Mouse (Mus musculus) olfactory bulb, adult 2 months (tissue): ENCODE results near the gene Snx11. TPM values are rescaled to one million over a fixed set of nuclear protein-coding genes. Genes with fewer than 3 reads are reported as not detected.

Experiments
- H3K27ac ChIP-seq: fragments of 200-500 bp; 2 replicates; pipeline ENCODE4 v1.5.1; 2012; ENCODE audit warnings: low read depth, low read length; ENCODE audit not compliant: insufficient read depth
- H3K4me1 ChIP-seq: fragments of 200-500 bp; 2 replicates; pipeline ENCODE4 v1.6.1; 2012; ENCODE audit warnings: low read length; ENCODE audit not compliant: control insufficient read depth, insufficient read depth
- H3K4me3 ChIP-seq: fragments of 200-500 bp; 2 replicates; pipeline ENCODE4 v1.5.1; 2012; ENCODE audit warnings: mild to moderate bottlenecking, low read depth, low read length, moderate library complexity; ENCODE audit not compliant: insufficient read depth
- CTCF ChIP-seq: fragments of 200-500 bp; IDR thresholded peaks from 2 replicates; pipeline ENCODE4 v1.5.1; 2012; ENCODE audit warnings: low read depth, mild to moderate bottlenecking, low read length, moderate library complexity; ENCODE audit not compliant: insufficient read depth
- POLR2A ChIP-seq: fragments of 200-500 bp; IDR thresholded peaks from 2 replicates; pipeline ENCODE4 v1.6.1; 2012; ENCODE audit warnings: mild to moderate bottlenecking, low read depth, low read length, moderate library complexity; ENCODE audit not compliant: insufficient read depth
- WGBS: fragments of 180-500 bp; shearing (Covaris S2); methylation state at CpG from one replicate; pipeline ENCODE4 v1.1.7; 2018; 5-methylcytosine and 5-hydroxymethylcytosine counted together
- polyA plus RNA-seq: library from polyadenylated mRNA; stranded (reverse); fragments of >200 nt; gene quantifications from 2 replicates; pipeline ENCODE4 v1.2.4, GENCODE M21; 2012; ENCODE audit warnings: low replicate concordance; ENCODE audit not compliant: missing spikeins, insufficient read depth, insufficient read length

The Snx11 gene
- polyA plus RNA-seq, 1 experiment, result not detected

- TF ChIP-seq POLR2A (no peak), CTCF (no peak)
- H3K4me3 ChIP-seq, result no peak overlapping the region
- 74% methylated on average over 9 of the region's 9 CpGs for WGBS
- H3K4me1 ChIP-seq, result peaks cover 34% of the 10 kb centered on the region
- H3K27ac ChIP-seq, result no peak overlapping the region
These were observed 9.1 kb downstream of the Snx11 start for GRCm38 (mm10) chr11:96768240-96768639.

DNA sequence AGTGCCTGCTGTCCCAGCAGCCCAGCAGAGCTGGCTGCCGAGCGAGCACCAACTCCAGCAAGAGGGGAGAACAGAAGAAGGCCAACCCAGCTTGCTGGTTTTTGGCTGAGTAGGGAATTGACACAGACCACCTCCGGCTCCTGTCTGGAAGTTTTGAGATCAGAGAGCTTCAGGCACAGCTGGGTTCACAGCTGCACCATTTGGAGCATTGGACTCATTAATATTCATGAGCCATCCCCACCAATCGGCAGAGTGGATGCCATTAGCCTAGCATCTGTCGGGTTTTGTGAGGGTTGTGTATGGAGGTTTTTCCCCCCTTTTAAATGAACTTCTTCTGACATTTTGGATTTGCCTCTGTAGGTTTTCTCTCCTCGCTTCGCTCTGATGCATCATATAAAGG is 10.3 kb downstream of the Snx11 start:
- Histone ChIP-seq H3K4me1 (peaks cover 40% of the 10 kb centered on the region), H3K4me3 (no peak overlapping the region), H3K27ac (peak overlapping the region; percentile 35; the same call in 1 of the 2 replicates)
- TF ChIP-seq CTCF (no peak), POLR2A (no peak)
- WGBS, result 38% methylated on average over 7 of the region's 7 CpGs

- Histone ChIP-seq H3K4me3 (no peak overlapping the region), H3K4me1 (peaks cover 40% of the 10 kb centered on the region), H3K27ac (peak overlapping the region; percentile 35)
- TF ChIP-seq POLR2A, result no peak
- TF ChIP-seq CTCF, result no peak
- 48% methylated on average over 12 of the region's 12 CpGs for WGBS
These were observed 10.8 kb downstream of the Snx11 start for GRCm38 (mm10) chr11:96766555-96766954.

DNA sequence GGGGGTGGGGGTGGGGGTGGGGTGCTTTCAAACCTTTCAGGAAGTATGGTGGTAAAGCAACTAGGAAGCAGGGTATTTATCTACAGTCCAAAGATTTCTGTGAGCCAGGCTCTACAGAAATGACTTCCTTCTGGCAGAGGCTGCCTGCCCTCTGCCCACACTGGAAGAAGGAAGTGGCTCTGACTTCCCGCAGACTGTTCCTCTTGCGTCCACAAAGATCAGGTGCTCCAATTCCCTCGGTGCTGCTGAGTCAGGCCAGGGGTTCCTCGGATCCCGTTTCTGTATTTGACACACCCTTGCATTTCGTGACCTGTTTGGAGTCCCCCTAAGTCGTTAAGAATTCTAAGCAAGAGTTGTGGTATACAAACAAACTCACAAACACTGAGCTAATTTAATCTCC is 11.7 kb downstream of the Snx11 start:
- WGBS, result 81% methylated on average over 7 of the region's 7 CpGs
- Histone ChIP-seq H3K27ac (0 out of 2 replicates have a peak overlapping the region, but pooled peaks have one; percentile 35), H3K4me1 (peaks cover 40% of the 10 kb centered on the region), H3K4me3 (no peak overlapping the region)
- TF ChIP-seq POLR2A (no peak), CTCF (no peak)

DNA sequence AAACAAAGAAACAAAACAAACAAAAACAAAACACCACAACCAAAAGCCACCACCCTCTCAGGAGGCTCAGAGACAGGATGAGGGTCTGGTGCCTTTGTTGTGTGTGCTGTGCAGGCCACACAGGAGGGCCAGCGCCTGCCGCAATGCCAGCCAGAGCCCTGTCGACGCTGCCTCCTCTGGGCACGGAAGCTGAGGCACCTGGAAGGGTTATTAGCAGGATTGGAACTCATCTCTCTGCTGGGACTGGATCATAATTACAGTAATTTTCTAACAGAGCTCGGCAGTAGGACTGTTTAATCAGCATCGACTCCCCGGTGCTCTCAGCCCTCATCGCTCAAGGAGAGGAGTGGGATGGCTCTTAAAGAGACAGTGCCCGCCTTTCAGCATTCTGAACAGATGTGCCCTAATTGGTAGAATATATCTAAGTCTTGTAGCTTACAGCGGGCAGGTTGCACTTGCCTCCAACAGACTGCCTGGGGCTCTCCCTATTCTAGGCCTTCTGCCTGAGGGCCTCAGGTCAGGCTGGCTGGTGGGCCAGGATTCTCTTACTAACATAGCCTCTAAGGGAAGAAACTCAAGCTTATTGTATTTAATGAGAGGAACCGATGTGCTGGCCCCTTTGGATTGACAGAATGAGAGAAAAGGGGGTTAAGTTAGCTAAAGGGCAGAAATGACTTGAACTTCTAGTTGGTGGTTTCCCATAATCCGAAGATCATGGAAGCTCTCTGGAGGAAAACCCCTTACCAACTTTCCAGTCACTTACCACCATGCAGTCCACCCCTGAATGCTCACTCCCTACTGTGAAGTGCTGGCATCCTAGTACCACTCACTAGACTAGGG is 12.6 kb downstream of the Snx11 start:
- TF ChIP-seq CTCF (no peak), POLR2A (no peak)
- H3K27ac ChIP-seq, result peak overlapping the region; percentile 25; the same call in 1 of the 2 replicates
- WGBS, result 29% methylated on average over 13 of the region's 13 CpGs
- peaks cover 42% of the 10 kb centered on the region for H3K4me1 ChIP-seq
- H3K4me3 ChIP-seq, result no peak overlapping the region

GRCm38 (mm10) chr11:96762742-96763470 is 14.5 kb downstream of the Snx11 start:
- Histone ChIP-seq H3K27ac (no peak overlapping the region), H3K4me1 (peaks cover 38% of the 10 kb centered on the region), H3K4me3 (no peak overlapping the region)
- WGBS, result 59% methylated on average over 15 of the region's 15 CpGs
- no peak for TF ChIP-seq CTCF
- TF ChIP-seq POLR2A, result no peak

- WGBS, result 53% methylated on average over 7 of the region's 7 CpGs
- H3K27ac ChIP-seq, result no peak overlapping the region
- TF ChIP-seq CTCF (no peak), POLR2A (no peak)
- H3K4me1 ChIP-seq, result peaks cover 31% of the 10 kb centered on the region
- H3K4me3 ChIP-seq, result no peak overlapping the region
These were observed 15.4 kb downstream of the Snx11 start for GRCm38 (mm10) chr11:96761984-96762383.

DNA sequence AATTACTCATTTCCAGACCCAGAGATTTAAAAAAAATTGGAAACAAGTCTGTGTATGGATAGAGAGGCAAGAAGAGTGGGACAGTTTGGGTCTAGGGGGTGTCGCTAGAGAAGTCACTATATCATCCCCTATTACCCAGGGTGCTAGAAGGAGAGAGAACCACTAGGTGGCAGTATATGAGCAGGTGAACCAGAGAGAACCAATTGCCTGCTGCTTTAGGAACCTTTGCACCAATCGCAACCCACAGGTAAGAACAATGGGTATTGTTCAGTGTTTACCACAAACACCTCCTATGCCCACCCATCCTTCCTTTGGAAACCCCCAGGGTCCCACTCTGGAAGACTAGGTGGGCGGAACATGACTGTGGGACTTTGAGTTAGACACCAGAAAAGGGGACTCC is 17.3 kb downstream of the Snx11 start:
- no peak overlapping the region for H3K27ac ChIP-seq
- 31% methylated on average over 3 of the region's 3 CpGs for WGBS
- TF ChIP-seq POLR2A (no peak), CTCF (no peak)

GRCm38 (mm10) chr11:96758402-96758801 is 19.0 kb downstream of the Snx11 start:
- no peak for TF ChIP-seq CTCF
- TF ChIP-seq POLR2A, result no peak
- H3K27ac ChIP-seq, result no peak overlapping the region
- 72% methylated on average over 5 of the region's 5 CpGs for WGBS
- no peak overlapping the region for H3K4me3 ChIP-seq
- H3K4me1 ChIP-seq, result peaks cover 9% of the 10 kb centered on the region

More for the DNA sequence above, 17.3 kb downstream of the Snx11 start:
- no peak overlapping the region for H3K4me3 ChIP-seq
- peaks cover 19% of the 10 kb centered on the region for H3K4me1 ChIP-seq
